Mouse (Mus musculus) liver, embryonic 18 days (tissue): Measurements from ENCODE around the gene Mtmr1. TPM values are rescaled to one million over a fixed set of nuclear protein-coding genes. Genes with fewer than 3 reads are reported as not detected.

ENCODE experiments used
- polyA plus RNA-seq: library from polyadenylated mRNA; depleted of rRNA; stranded (reverse); fragments of >200 nt; gene quantifications from 2 replicates; pipeline ENCODE4 v1.2.3, GENCODE M21; 2012; rRNA removed

Mtmr1 gene
- polyA plus RNA-seq: 4.1 TPM in 2 replicates

GRCm38 (mm10) chrX:71364554-71364991 lies at the start of gene Mtmr1:
Gene Mtmr1 (plus strand): TSS chrX:71364760.

Other genes starting within 250 kb of the Mtmr1 start
- 3.2 and 3.4 TPM in 2 replicates for gene Mtm1, start 154.0 kb upstream of the Mtmr1 start, polyA plus RNA-seq
- 7.3 and 7.7 TPM in 2 replicates for gene Cd99l2, start 128.1 kb downstream of the Mtmr1 start, polyA plus RNA-seq
- 71.5 and 73.6 TPM in 2 replicates for gene Hmgb3, start 191.2 kb downstream of the Mtmr1 start, polyA plus RNA-seq